Mouse (Mus musculus) right cerebral cortex, postnatal 14 days (tissue): ENCODE measurements around the gene Atp2b4.
"Not testable (repeated sequence)": the region's sequence is repeated elsewhere in the genome, so short reads cannot be mapped to it uniquely, and the experiment has no call there.

Experiments used
- DNase-seq: peaks from one replicate; pipeline ENCODE4 v3.0.0; 2022

Gene Atp2b4

DNA sequence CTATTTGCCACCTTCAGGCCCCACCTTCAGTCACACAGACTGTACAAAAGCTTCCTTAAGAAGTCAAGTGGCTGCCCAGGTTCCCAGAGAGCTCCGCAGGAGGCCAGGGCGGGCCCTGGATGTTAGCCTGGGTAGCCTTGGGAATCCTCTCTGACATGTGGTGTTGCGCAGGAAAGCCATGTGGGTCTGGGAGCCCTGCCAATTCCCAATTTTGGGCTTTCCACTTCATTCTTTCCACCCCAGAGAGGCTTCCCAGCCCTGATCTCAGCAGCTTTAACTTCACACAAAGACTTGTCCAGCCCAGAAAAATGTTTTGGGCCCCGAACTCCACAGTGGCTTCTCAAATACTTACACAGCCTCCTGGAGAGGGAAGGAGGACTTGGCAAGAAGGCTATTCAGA is 56.2 kb downstream of the Atp2b4 start:
- DNase-seq = peak; percentile 35

- no peak for DNase-seq
Observed at GRCm38 (mm10) chr1:133742517-133742916, 58.3 kb downstream of the Atp2b4 start.

DNA sequence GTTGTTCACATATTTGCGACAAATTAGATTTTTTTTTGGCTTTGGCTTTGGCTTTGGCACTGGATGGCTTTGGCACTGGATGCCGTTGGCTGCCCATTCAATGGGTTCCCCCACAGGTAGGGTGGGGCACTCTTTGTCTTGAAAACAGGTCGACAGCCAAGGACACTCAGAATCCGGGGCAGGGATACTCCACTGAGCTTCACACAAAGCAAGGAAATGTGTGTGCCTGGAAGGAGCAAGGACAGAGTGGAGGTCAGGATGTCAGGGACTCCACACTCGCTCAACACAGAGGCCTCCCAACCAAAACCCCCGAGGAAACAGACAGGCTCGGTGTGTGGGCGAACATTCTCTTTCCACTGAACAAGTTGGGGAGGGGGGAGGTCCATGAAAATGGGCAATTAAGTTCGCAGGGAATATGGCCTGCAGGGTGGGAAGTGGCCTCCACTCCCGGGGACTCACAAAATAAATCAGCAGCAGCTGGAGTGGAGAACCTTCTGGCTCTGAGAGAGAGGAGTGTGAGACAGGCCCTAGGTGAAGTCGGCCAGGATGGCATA is 58.9 kb downstream of the Atp2b4 start:
- DNase-seq = no peak

GRCm38 (mm10) chr1:133741171-133741570 is 59.7 kb downstream of the Atp2b4 start:
- no peak for DNase-seq

DNA sequence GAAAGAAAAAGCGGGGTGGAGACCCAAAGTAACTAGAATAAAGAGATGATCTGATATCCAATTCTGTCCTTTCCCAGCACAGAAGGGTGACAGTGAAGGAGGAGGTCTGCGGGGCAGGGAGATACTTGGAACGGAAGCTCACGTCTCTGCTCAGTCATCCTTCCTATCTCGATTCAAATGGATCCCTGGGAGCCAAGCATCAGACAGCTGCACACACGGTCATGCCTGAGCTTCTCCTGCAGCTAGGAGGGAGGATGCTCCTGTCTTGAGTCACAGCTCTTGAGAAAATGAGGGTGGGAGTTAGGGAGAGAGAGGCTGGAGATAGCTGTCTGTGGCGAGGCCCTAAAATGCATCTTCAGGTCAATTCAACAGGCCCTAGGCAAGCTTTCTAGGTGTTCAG is 64.2 kb downstream of the Atp2b4 start:
- DNase-seq = no peak

DNA sequence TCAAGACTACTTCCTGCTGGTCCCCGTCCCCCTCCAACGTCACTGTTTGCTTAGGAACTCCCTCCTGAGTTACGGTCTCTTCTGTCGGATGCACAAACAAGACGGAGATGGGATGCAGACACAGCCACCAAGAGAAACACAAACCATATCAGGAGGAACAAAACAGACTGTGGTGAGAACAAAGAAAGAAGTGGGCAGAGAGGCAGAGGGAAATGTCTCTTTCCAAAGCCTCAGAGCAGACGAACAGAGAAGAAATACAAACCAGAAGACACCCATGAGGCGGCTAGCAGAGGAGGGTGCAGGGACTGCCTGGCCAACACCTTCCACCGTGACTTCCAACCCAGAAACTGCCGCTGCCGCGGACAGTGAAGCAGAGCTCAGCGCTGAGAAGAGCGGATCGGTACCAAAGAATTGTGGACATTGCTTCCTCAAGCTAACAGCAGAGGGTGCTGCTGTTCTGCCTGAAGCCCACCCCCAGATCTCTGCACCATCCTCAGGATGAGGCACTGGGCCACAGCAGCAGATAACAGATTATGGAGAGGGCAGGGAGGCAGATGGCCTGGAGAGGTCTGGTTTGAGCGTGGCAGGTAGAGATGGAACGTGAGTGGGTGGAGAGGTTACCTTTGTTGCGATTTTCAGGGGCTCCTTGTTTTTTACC is 64.7 kb downstream of the Atp2b4 start:
- DNase-seq = peak; percentile 72

GRCm38 (mm10) chr1:133732814-133733213 is 68.0 kb downstream of the Atp2b4 start:
- DNase-seq = no peak

DNA sequence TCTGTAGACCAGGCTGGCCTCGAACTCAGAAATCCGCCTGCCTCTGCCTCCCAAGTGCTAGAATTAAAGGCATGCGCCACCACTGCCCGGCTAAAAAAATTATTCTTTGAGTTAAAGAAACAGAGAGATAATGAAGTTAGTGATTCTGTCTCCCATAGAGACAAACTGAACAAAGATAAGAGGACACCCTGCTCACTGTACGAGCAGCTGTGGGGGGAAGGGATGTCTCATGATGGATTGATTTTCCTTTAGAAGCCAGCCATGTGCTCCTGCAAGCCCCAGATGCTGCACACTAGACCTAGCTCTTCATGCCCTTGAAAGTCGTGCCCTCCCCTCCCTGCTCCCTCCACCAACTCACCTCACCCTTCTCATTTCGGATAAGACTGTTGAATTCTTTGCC is 72.5 kb downstream of the Atp2b4 start:
- no peak for DNase-seq

DNA sequence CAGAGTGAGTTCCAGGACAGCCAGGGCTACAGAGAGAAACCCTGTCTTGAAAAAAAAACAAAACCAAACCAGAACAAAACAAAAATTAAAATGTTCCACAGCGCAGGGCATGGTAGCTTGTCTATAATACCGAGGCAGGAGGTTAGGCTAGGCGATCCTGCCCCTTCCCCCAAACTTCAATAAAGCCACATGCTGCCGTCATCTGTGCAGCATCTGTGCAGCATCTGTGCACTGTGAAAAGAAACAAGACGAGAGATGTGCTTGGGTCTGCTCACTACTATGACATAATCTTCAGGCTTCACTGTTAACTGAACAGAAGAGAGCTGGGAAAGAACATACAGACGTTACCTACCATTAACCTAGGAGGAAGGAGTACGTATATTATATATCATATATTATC is 80.5 kb downstream of the Atp2b4 start:
- no peak for DNase-seq

DNA sequence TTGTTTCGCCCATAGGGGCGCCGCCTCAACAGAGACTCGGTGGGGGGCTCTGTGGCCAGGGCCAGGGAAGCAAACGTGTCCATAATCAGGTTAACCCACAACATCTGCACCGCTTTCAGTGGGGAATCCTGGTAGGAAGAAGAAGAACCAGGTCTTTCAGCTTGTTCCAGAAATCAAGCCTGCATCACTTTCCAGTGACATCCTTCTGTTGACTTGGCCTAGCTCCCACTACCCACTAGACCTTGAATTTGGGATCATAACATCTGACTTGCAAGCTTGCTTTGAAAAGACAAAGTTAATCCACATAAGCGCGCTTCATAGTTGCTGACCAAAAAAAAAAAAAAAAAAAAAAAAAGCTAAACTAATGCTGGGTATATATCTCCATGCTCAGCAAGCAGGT is 82.1 kb downstream of the Atp2b4 start:
- DNase-seq = no peak

DNA sequence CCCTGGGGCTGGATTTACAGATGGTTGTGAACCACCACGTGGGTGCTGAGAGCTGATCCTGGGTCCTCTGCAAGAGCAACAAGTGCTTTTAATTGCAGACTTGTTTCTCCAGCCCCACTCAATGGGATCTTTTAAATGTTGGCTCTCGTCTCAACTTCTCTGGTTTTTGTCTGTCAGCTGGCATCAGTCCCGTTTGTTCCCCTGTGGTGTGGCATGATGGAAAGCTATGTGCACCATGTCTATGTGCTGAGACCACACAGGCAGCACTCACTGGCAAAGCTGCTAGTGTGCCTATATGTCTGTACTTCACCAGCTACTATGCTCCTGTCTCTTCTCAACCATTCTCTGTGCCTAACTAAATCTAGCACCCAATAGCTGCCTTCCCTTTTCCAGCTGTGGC is 82.5 kb downstream of the Atp2b4 start:
- no peak for DNase-seq

GRCm38 (mm10) chr1:133716464-133716863 is 84.4 kb downstream of the Atp2b4 start:
- peak; percentile 24 for DNase-seq

- DNase-seq = no peak
Observed at GRCm38 (mm10) chr1:133715191-133715590, 85.7 kb downstream of the Atp2b4 start.

DNA sequence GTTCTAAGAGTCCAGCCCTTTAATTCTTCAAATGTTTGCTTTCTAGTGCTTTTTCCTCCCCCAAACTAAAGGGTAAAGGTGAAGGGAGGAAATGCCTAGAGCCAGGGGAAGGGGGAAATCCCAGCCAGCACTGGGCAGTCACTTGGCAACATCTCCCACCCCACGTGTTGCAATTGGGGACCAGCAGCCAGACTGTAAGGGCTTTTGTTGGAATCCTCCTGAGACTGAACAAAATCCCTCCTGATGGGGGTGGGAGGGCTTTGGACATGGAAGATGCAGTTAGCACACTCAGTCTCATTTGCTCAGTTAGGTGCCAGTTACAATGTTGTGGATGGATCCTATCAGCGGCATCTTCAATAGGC is 87.9 kb downstream of the Atp2b4 start:
- no peak for DNase-seq

DNA sequence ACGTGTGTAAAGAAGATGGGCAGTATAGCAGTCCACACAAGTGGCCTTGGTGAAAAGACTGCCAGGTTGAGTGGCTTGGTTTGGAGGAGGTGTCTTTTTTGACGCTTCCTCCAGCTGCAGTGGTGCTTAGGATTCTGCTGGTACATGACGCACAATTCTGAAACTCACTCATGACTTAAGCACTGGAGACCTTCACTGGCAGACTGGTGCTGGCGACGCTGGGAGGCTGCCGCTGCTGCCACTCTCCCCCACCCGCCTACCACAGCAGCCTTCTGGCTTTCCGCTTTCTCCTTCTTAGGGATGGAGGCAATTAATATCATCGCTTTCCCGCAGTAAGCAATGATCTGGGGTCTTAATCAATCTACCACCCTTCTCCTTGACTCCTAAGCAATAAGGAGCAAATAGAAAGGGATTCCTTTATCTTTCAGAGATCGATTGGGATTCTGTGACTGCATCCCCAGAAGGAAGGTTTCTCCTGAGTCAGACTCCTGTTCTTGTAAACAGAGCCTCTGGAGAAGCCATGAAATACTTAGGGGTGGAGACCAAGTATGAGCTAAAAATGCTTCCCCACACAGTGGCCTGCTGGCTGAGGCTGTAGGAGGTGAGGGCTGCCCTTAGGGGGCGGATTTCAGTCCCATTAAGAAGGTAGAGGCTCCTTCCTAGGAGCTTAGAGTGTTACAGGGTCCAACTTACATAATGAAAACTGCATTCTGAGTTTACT is 88.4 kb downstream of the Atp2b4 start:
- DNase-seq = no peak

- no peak for DNase-seq
Observed at GRCm38 (mm10) chr1:133711376-133711775, 89.5 kb downstream of the Atp2b4 start.

- DNase-seq = no peak
Observed at GRCm38 (mm10) chr1:133710895-133711294, 89.9 kb downstream of the Atp2b4 start.

DNA sequence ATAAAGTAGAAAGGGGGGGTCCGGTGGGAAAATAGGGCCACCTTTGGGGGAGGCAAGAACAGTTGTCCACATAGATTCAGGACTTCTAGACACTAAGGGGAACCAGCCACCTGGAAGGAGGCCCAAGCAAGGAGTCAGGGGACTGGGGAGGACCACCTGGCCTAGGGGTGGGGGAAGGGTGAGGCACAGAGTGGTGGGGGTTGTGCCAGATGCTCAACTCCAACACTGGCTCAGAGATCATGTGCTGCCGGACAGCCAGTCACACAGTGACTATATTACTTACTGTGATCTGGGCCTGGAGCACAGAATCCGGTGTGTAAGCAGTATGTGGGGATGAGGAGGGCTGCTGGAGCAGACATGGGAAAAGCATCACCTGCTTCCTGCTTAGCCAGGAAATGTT is 91.5 kb downstream of the Atp2b4 start:
- DNase-seq = no peak

DNA sequence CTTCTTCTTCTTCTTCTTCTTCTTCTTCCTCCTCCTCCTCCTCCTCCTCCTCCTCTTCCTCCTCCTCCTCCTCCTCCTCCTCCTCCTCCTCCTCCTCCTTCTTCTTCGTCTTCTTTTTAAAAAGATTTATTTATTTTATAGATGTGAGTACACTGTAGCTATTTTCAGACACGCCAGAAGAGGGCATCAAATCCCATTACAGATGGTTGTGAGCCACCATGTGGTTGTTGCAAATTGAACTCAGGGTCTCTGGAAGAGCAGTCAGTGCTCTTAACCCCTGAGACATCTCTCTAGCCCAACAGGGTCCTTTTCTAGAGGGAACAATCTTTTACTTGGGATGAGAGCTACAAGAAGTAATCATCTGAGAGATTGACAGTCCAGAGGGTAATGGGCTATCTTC is 99.0 kb downstream of the Atp2b4 start:
- not testable (repeated sequence) for DNase-seq

DNA sequence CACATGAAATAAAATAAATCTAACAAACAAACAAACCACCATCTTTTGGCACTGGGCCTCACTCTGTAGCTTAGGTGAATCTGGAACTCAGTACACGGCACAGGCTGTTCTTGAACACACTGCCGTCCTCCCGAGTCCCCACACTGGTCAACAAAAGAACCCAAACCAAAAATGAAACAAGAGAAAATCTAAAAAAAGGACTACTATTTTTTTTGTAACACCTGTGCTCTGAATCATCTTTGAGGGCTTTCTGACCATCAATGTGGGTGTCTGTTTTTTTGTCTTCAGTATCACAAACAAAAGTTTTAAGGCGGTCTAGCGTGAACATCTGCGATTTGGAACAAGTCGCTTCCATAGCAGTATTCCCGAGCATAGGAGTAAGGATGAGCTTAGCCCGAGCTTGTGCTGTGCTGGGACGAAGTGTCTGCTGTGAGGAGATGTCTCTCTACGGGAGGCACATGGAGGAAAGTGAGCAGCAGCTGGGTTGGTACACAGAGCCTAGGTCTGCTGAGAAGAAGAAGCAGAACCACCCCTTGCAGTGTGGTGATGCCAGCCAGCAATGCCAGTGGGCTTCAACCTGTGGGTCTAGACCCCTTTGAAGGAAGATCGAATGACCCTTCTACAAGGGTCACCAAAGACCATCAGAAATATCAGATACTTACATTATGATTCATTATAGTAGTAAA is 102.8 kb downstream of the Atp2b4 start:
- no peak for DNase-seq

- no peak for DNase-seq
Observed at GRCm38 (mm10) chr1:133695901-133696300, 104.9 kb downstream of the Atp2b4 start.

DNA sequence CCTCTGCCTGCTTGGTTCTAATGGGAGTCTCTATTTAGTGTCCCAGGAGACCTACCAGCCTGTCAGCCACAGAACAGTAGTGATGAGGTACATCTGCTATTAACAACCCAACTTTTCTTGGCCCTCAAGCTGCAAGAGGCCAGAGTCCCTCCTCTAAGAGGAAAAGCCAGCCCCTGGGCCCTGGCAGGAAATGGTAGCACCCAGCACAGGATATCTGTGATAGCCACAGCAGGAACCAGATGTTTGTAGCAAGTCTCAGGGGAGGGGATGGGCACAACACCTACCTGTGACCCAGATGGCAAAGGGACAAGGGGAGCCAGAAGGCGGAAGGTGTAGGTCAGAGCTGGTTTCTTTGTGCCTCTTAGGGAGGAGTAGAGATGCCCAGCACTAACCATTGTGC is 106.0 kb downstream of the Atp2b4 start:
- no peak for DNase-seq

GRCm38 (mm10) chr1:133694301-133694700 is 106.5 kb downstream of the Atp2b4 start:
- DNase-seq = no peak

DNA sequence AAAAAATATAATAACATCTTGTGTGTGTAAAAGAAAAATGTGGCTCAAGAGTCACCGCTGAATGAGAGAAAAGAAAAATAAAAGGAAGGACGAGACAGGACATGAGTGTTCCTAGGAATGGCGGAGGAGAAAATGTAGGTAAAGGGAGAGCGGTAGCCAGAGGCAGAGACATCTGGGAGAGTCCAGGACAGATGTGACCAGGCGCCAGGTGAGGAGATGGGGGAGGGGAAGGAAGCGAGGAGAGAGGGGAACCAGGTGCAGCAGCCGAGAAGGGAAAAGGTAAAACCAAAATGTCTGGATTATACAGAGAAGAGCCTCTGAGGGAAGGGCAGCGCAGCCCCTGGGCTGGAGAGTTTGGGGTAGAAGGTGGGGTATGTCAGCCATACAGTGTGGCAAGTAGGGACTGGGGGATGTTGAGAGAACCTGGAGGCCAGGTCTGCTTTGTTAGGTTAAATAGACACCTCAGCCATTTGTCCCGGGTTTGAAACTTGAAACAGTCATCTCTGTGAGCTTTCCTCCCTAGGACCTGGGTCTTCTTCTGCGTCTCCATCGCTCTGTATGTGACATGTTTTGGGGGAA is 107.2 kb downstream of the Atp2b4 start:
- DNase-seq = no peak
